Mouse (Mus musculus): Measurements from ENCODE around the gene Impdh1.
"Not testable (repeated sequence)": the region's sequence is repeated elsewhere in the genome, so short reads cannot be mapped to it uniquely, and the experiment has no call there.

Impdh1 gene

DNA sequence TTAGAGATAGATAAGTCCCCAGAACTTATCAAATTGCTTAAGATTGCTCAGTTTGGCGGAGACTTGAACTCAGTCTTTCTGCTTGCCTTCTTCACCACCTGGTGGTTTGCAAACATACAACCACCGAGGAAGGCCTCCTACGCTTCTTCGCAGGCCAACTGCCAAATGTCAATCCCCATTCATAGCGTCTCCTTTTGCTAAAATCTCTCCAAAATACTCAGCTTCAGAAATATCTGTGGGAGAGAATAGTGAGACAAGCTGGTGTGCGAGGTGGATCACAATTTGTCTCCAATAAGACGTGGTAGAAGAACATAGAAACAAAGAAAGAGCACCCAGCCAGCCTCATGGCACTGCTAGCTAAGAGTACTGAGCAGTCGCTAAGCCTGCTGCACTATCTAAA is 36.3 kb downstream of the Impdh1 start:
- DNase-seq (ENCODE audit: low spot score in 2 of 2) = no peak

DNA sequence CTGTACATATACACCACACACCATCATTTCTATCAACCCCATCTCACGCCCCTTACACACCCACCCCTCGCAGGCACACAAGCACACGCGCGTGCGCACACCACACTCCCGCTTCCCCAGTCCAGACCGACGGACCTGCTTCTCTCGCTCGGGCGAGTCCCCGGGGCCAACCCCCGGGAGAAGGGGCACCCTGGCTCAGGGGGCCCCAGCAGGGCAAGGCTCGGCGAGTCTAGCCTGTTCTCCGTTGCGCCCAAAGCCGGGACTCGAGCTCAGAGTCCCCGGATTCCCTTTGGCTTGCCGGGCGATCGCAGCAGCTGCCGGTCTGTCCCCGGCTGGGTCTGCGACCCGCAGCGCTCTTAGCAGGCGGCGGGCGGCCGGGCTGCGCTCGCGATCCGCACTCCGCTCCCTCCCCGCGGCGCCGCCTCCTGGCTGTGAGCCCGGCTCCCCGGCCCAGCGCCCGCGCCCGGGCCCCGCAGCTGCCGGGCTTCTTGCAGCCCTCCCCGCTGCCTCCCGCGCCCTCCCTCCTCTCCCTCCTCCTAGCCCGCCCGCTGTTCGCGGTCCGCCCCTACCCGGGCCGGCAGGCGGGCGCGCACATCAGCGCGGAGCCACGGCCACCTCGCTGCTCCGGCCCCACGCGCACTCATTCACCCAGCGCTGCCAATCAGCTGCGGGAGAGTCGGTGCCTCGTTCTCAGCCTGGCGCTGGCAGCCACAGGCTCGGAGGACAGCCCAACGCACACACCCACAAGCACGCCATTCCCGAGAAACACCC is 37.1 kb downstream of the Impdh1 start, which contains the start of gene Prrt4:
TSS of gene Prrt4 (minus strand) at position 697 of the 771 bp plus-strand sequence.
- DNase-seq (ENCODE audit: low spot score in 2 of 2) = peak; percentile 57 to 73

GRCm38 (mm10) chr6:29177901-29178879 is 38.0 kb downstream of the Impdh1 start:
- DNase-seq (ENCODE audit: low spot score in 2 of 2) = no peak

DNA sequence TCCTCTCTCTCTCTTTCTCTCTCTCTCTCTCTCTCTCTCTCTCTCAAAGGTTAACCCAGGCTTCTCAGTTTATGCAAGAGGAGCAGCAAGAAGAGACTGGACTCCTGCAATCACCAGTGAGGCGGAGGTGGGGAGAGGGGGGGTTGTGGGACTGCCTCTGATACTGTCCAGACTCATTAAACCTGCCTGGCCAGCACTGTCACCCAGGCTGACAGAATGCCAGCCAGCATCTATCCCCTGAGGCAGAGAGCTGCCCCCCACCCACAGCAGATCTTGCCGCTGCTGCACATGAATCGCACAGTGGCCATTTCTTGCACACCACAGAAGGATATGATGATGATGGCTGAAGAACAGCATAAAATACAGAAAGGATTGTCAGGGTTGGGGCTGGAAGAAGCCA is 41.1 kb downstream of the Impdh1 start:
- no peak for DNase-seq (ENCODE audit: low spot score in 2 of 2)

DNA sequence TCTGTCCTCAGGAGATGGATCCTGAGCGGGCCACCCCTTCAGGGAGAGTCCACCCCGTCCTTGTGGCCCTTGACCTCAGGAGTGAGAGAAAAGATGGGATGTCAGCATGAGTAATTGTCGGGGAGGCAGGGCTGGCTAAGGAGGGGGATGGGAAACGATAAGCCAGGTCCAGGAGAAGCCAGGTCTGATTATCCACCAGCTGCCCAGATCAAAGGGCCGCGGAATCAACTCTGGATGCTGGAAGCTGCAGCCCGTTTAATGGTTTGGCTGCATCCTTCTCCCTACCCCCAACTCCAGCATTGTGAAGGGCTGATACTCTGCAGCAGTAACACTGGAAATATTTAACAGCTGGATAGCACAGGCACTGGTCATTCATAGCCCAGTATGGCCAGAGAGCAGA is 41.8 kb downstream of the Impdh1 start:
- DNase-seq (ENCODE audit: low spot score in 2 of 2) = no peak

DNA sequence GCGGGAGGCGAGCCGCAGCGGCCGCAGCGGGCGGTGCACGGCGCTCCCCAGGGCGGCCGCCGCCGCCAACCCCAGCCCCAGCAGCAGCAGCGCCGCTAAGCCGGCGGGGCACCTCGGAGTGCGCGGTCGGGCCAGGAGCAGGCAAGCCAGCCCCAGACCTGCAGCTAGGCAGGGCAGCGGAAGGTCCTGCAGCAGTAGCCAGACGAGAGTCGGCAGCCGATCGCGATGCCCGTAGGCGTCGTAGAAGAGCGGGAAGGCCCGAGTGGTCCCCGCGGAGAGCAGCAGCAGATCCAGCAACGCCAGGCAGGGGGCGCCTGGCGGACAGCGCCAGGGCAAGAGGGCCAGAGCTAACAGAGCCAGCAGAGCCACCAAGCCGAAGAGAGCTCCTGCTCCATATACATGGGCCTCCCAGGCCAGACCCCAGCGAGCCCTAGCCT is 45.2 kb downstream of the Impdh1 start:
- DNase-seq (ENCODE audit: low spot score in 2 of 2) = peak; percentile 54 to 76

GRCm38 (mm10) chr6:29170063-29170921 is 45.9 kb downstream of the Impdh1 start:
- peak in 1 of 2 experiments; percentile 19 for DNase-seq (ENCODE audit: low spot score in 2 of 2)

DNA sequence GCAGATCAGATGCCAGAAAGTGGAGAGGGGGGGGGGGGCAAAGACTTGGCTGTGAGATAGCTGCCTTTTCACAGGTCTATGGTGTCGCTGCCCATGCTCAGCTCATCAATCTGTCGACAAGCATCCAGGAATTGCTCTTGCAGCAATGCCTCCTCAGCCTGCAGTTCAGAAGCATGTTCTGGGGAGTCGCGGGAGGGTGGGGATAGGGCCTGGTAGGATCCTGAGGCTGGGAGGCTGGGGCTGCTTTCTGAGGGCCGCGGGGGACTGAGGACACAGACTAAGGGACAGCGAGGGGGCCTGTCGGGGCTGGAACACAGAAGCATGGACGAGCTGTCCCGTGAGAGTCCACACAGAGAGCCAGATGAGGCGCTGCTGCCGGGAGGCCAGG is 46.5 kb downstream of the Impdh1 start:
- no peak for DNase-seq (ENCODE audit: low spot score in 2 of 2)

DNA sequence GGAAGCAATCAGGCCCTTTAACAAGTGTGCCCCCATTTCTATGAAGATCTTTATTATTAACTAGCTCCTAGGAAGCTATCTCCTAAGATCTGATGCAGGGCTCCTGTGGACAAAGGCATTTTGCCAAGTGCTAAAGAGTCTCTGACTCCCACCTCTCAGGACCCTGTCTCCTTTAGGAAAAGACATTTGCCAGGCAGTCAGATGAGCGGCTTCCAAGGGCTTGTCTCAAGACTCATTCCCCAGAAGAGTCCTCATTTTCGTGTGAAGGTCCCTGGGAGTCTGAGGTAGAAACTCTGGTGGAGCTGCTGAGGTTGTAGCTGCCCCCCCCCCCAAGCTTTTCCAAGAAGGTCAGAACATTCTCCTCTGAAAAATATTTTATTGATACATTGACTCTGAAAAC is 47.3 kb downstream of the Impdh1 start:
- DNase-seq (ENCODE audit: low spot score in 2 of 2) = no peak

DNA sequence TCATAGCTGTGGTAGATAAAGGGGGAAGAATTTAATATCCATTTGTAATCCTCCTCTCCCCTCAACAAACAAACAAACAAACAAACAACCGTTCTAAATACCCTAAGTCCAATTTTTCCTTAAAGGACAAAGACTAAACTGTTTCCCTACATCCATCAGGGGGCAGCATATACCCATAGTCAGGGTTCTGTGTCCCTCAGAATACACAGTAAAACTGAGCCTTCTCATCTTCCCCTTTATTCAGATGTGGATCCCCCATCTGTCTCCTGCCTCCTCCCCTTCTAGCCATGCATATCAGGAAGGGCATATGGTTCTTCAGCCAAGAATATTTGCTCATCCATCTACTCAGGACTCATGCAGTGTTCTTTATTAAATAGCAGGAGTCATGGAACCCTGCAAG is 50.0 kb downstream of the Impdh1 start:
- DNase-seq (ENCODE audit: low spot score in 2 of 2) = peak in 1 of 2 experiments; percentile 36

GRCm38 (mm10) chr6:29164314-29165244 is 51.6 kb downstream of the Impdh1 start, which contains the start of gene Rbm28:
TSS of gene Rbm28 (minus strand) at chr6:29165006.
- peak; percentile 84 to 85 for DNase-seq (ENCODE audit: low spot score in 2 of 2)

DNA sequence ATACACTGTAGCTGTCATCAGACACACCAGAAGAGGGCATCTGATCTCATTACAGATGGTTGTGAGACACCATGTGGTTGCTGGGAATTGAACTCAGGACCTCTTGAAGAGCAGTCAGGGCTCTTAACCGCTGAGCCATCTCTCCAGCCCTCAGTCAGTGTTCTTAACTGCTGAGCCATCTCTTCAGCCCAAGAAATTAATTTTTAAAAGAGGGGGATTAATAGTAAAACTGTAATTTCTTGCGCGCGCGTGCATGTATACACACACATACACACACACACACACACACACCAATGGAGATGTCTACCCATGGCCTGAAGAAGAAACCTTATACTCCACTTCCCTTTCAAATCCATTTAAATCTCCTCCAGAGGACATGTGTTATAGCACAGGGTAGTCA is 54.9 kb downstream of the Impdh1 start:
- DNase-seq (ENCODE audit: low spot score in 2 of 2) = not testable (repeated sequence)

DNA sequence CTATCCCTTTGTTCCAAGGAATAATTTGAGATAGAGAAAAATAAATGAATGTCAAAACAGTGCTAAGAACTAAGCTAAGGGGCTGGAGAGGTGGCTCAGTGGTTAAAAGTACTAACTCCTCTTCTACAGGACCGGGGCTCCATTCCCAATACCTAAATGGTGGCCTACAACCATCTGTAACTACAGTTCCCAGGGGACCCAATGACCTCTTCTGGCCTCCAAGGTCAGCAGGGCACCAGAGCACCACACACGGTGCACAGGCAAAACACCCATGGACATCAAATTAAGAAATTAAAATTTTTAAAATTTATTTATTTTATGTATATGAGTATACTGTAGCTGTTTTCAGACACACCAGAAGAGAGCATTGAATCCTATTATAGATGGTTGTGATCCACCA is 55.4 kb downstream of the Impdh1 start:
- no peak for DNase-seq (ENCODE audit: low spot score in 2 of 2)

GRCm38 (mm10) chr6:29156326-29156725 is 59.8 kb downstream of the Impdh1 start:
- DNase-seq (ENCODE audit: low spot score in 2 of 2) = no peak
